Mouse (Mus musculus) erythroblast, embryonic 14.5 days (primary cell): ENCODE data around the gene Ceacam13.

ENCODE experiments used
- GATA1 ChIP-seq: IDR thresholded peaks from 2 replicates; pipeline ENCODE4 v1.6.1; 2012; ENCODE audit warnings: low read length, inconsistent platforms, mixed read lengths
- TAL1 ChIP-seq: IDR thresholded peaks from 3 replicates; pipeline ENCODE4 v1.6.1; 2012; ENCODE audit warnings: low read length, inconsistent platforms, mixed read lengths

DNA sequence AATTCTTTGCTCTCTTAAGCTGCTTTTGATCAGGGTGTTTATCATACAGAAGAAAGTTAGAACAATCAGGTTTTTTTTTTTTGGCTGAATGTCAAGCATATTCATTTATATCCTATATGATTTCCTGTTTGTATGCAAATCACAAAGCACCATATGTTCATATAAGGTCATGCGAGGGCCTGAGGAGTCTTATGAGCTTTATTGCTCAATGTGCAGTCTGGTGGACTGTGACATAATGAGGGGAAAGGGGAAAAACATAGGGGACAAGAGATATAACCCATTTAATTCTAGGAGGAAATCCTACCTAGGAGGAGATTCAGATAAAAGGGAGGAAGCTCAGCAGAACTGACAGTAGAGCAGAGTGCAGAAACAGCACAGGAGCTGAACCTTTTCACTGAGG, 55.9 kb downstream of the Ceacam13 start, which contains the start of gene Ceacam12:
- TF ChIP-seq TAL1 (no peak), GATA1 (no peak)
